Mouse (Mus musculus) cerebellum, adult 9-10 months (tissue): ENCODE data around the gene Crocc.

Experiments
- DNase-seq: peaks from one replicate; pipeline ENCODE4 v3.0.0; 2022

Gene Crocc

GRCm38 (mm10) chr4:141066709-141067515 lies 6.6 kb upstream of the Crocc start:
- peak; percentile 83 for DNase-seq

- DNase-seq = peak; percentile 87
Observed at GRCm38 (mm10) chr4:141065123-141065522, 4.8 kb upstream of the Crocc start.

GRCm38 (mm10) chr4:141064104-141064659 lies 3.8 kb upstream of the Crocc start:
- peak; percentile 24 for DNase-seq

- peak; percentile 68 for DNase-seq
Observed at GRCm38 (mm10) chr4:141059616-141060425, 529 bp downstream of the Crocc start.

GRCm38 (mm10) chr4:141058835-141059234 lies 1.5 kb downstream of the Crocc start:
- peak; percentile 53 for DNase-seq

- DNase-seq = no peak
Observed at GRCm38 (mm10) chr4:141056970-141057369, 3.4 kb downstream of the Crocc start.

- peak; percentile 81 for DNase-seq
Observed at GRCm38 (mm10) chr4:141053568-141054161, 6.7 kb downstream of the Crocc start.

GRCm38 (mm10) chr4:141053138-141053537 lies 7.2 kb downstream of the Crocc start:
- DNase-seq = no peak

GRCm38 (mm10) chr4:141052442-141052841 lies 7.9 kb downstream of the Crocc start:
- peak; percentile 53 for DNase-seq

GRCm38 (mm10) chr4:141049476-141049835 lies 10.9 kb downstream of the Crocc start:
- no peak for DNase-seq

- no peak for DNase-seq
Observed at GRCm38 (mm10) chr4:141048810-141049475, 11.4 kb downstream of the Crocc start.

- DNase-seq = peak; percentile 53
Observed at GRCm38 (mm10) chr4:141044816-141045215, 15.5 kb downstream of the Crocc start.

GRCm38 (mm10) chr4:141041117-141041516 lies 19.2 kb downstream of the Crocc start:
- no peak for DNase-seq

- DNase-seq = no peak
Observed at GRCm38 (mm10) chr4:141033606-141034549, 26.5 kb downstream of the Crocc start.

- DNase-seq = peak; percentile 90
Observed at GRCm38 (mm10) chr4:141031733-141032132, 28.6 kb downstream of the Crocc start.

GRCm38 (mm10) chr4:141030541-141031206 lies 29.7 kb downstream of the Crocc start:
- DNase-seq = no peak

- no peak for DNase-seq
Observed at GRCm38 (mm10) chr4:141024992-141025391, 35.4 kb downstream of the Crocc start.

- no peak for DNase-seq
Observed at GRCm38 (mm10) chr4:141024052-141024451, 36.3 kb downstream of the Crocc start.

GRCm38 (mm10) chr4:141021614-141021929 lies 38.8 kb downstream of the Crocc start:
- peak; percentile 67 for DNase-seq

GRCm38 (mm10) chr4:141020811-141021613 lies 39.3 kb downstream of the Crocc start:
- no peak for DNase-seq
